Mouse (Mus musculus): ENCODE measurements at regions not wholly inside any gene's neighbourhood (a gene's known extent, or its start where the extent isn't known, plus 50 kb on each side); places are given as distances from the start of the nearest gene placed in this dataset.

- WGBS = 46% methylated on average over 1 of the region's 1 CpGs
- H3K79me2 ChIP-seq (replicated peaks; ENCODE audit: control insufficient read depth, insufficient read depth, low read length) = no peaks in the 10 kb centered on the region
- no peaks in the 10 kb centered on the region for H3K27me3 ChIP-seq (ENCODE audit: control insufficient read depth, insufficient read depth, low read length)
- intact Hi-C loops (cut with DNase I) = no loop called here
- no peaks in the 10 kb centered on the region for H3K4me1 ChIP-seq (ENCODE audit: control insufficient read depth, insufficient read depth, low read length)
- no peak overlapping the region for H3K4me3 ChIP-seq
- H3K9ac ChIP-seq (ENCODE audit: low read depth, low read length) = no peak overlapping the region
- TF ChIP-seq POLR2A (IDR thresholded peaks at IDR 0.05; ENCODE audit: insufficient read depth, low read depth, low read length) = no peak
- TF ChIP-seq CTCF (IDR thresholded peaks at IDR 0.05) = no peak
- no peak for TF ChIP-seq EP300 (IDR thresholded peaks at IDR 0.05; ENCODE audit: insufficient read depth, low read depth, low read length)
- H3K36me3 ChIP-seq (ENCODE audit: control insufficient read depth, insufficient read depth, low read length) = no peaks in the 10 kb centered on the region
- DNase-seq = no peak
- H3K27ac ChIP-seq = no peak overlapping the region
Measured at GRCm38 (mm10) chr14:107603198-107603597, 1310.8 kb downstream of the Slitrk1 start.

- Histone ChIP-seq H3K27ac (no peak overlapping the region), H3K9ac (ENCODE audit: low read depth, low read length) (no peak overlapping the region), H3K27me3 (ENCODE audit: control insufficient read depth, insufficient read depth, low read length) (no peaks in the 10 kb centered on the region), H3K79me2 (replicated peaks; ENCODE audit: control insufficient read depth, insufficient read depth, low read length) (no peaks in the 10 kb centered on the region), H3K4me3 (no peak overlapping the region), H3K4me1 (ENCODE audit: control insufficient read depth, insufficient read depth, low read length) (no peaks in the 10 kb centered on the region), H3K36me3 (ENCODE audit: control insufficient read depth, insufficient read depth, low read length) (no peaks in the 10 kb centered on the region)
- intact Hi-C loops (cut with DNase I) = no loop called here
- TF ChIP-seq CTCF (IDR thresholded peaks at IDR 0.05) (no peak), EP300 (IDR thresholded peaks at IDR 0.05; ENCODE audit: insufficient read depth, low read depth, low read length) (no peak), POLR2A (IDR thresholded peaks at IDR 0.05; ENCODE audit: insufficient read depth, low read depth, low read length) (no peak)
- DNase-seq = no peak
Measured at GRCm38 (mm10) chr14:107586715-107587114, 1327.2 kb downstream of the Slitrk1 start.

- Histone ChIP-seq H3K4me1 (ENCODE audit: control insufficient read depth, insufficient read depth, low read length) (no peaks in the 10 kb centered on the region), H3K27me3 (ENCODE audit: control insufficient read depth, insufficient read depth, low read length) (no peaks in the 10 kb centered on the region), H3K36me3 (ENCODE audit: control insufficient read depth, insufficient read depth, low read length) (no peaks in the 10 kb centered on the region), H3K4me3 (no peak overlapping the region), H3K27ac (no peak overlapping the region), H3K79me2 (replicated peaks; ENCODE audit: control insufficient read depth, insufficient read depth, low read length) (no peaks in the 10 kb centered on the region), H3K9ac (ENCODE audit: low read depth, low read length) (no peak overlapping the region)
- DNase-seq = no peak
- TF ChIP-seq EP300 (IDR thresholded peaks at IDR 0.05; ENCODE audit: insufficient read depth, low read depth, low read length) (no peak), POLR2A (IDR thresholded peaks at IDR 0.05; ENCODE audit: insufficient read depth, low read depth, low read length) (no peak), CTCF (IDR thresholded peaks at IDR 0.05) (no peak)
- intact Hi-C loops (cut with DNase I) = no loop called here
- WGBS = 49% methylated on average over 2 of the region's 2 CpGs
Measured at GRCm38 (mm10) chr14:107584252-107584651, 1329.7 kb downstream of the Slitrk1 start.

GRCm38 (mm10) chr14:107570676-107571075 lies 1343.3 kb downstream of the Slitrk1 start:
- Histone ChIP-seq H3K36me3 (ENCODE audit: control insufficient read depth, insufficient read depth, low read length) (no peaks in the 10 kb centered on the region), H3K9ac (ENCODE audit: low read depth, low read length) (no peak overlapping the region), H3K4me1 (ENCODE audit: control insufficient read depth, insufficient read depth, low read length) (no peaks in the 10 kb centered on the region), H3K27ac (no peak overlapping the region), H3K4me3 (no peak overlapping the region), H3K27me3 (ENCODE audit: control insufficient read depth, insufficient read depth, low read length) (no peaks in the 10 kb centered on the region), H3K79me2 (replicated peaks; ENCODE audit: control insufficient read depth, insufficient read depth, low read length) (no peaks in the 10 kb centered on the region)
- TF ChIP-seq POLR2A (IDR thresholded peaks at IDR 0.05; ENCODE audit: insufficient read depth, low read depth, low read length) = no peak
- TF ChIP-seq CTCF (IDR thresholded peaks at IDR 0.05) = no peak
- TF ChIP-seq EP300 (IDR thresholded peaks at IDR 0.05; ENCODE audit: insufficient read depth, low read depth, low read length) = no peak
- intact Hi-C loops (cut with DNase I) = no loop called here
- 88% methylated on average over 1 of the region's 1 CpGs for WGBS
- DNase-seq = no peak

- Histone ChIP-seq H3K27ac (no peak overlapping the region), H3K36me3 (ENCODE audit: control insufficient read depth, insufficient read depth, low read length) (no peaks in the 10 kb centered on the region), H3K4me3 (no peak overlapping the region), H3K4me1 (ENCODE audit: control insufficient read depth, insufficient read depth, low read length) (no peaks in the 10 kb centered on the region), H3K27me3 (ENCODE audit: control insufficient read depth, insufficient read depth, low read length) (no peaks in the 10 kb centered on the region), H3K79me2 (replicated peaks; ENCODE audit: control insufficient read depth, insufficient read depth, low read length) (no peaks in the 10 kb centered on the region), H3K9ac (ENCODE audit: low read depth, low read length) (no peak overlapping the region)
- TF ChIP-seq POLR2A (IDR thresholded peaks at IDR 0.05; ENCODE audit: insufficient read depth, low read depth, low read length) = no peak
- WGBS = 87% methylated on average over 2 of the region's 2 CpGs
- intact Hi-C loops (cut with DNase I) = no loop called here
- no peak for DNase-seq
Measured at GRCm38 (mm10) chr14:107568496-107568895, 1345.5 kb downstream of the Slitrk1 start.

All from heart, adult 2 months (tissue).